Mouse (Mus musculus) liver, postnatal 0 days (tissue): ENCODE data around the gene Krba1. TPM values are rescaled to one million over a fixed set of nuclear protein-coding genes. Genes with fewer than 3 reads are reported as not detected.

Experiments
- ATAC-seq: fragments of 200-750 bp; cut with Nextera tagmentation; 2 replicates; pipeline ENCODE4 v1.8.0; 2017; ENCODE audit warnings: mild to moderate bottlenecking, moderate library complexity
- DNase-seq: peaks from one replicate; pipeline ENCODE4 v3.0.0-alpha.2; 2016
- H3K27ac ChIP-seq: fragments of 300-500 bp; sonication (generic); 2 replicates; pipeline ENCODE4 v1.5.1; 2014; ENCODE audit warnings: antibody characterized with exemption, moderate library complexity, mild to moderate bottlenecking, low read depth
- H3K27me3 ChIP-seq: fragments of 300-500 bp; sonication (generic); 2 replicates; pipeline ENCODE4 v1.6.1; 2014; ENCODE audit warnings: low read length, control low read depth, mixed read lengths; ENCODE audit not compliant: insufficient read depth
- H3K36me3 ChIP-seq: fragments of 300-500 bp; sonication (generic); replicated peaks from 2 replicates; pipeline ENCODE4 v1.6.1; 2014; ENCODE audit warnings: mild to moderate bottlenecking, control low read depth, low read length, moderate library complexity, mixed read lengths; ENCODE audit not compliant: insufficient read depth
- H3K4me1 ChIP-seq: fragments of 300-500 bp; sonication (generic); 2 replicates; pipeline ENCODE4 v1.6.1; 2014; ENCODE audit warnings: antibody characterized with exemption, mild to moderate bottlenecking, control low read depth; ENCODE audit not compliant: insufficient read depth
- H3K4me2 ChIP-seq: fragments of 300-500 bp; sonication (generic); 2 replicates; pipeline ENCODE4 v1.6.1; 2014; ENCODE audit warnings: low read depth, mild to moderate bottlenecking, low read length, moderate library complexity, mixed read lengths
- H3K4me3 ChIP-seq: fragments of 300-500 bp; sonication (generic); 2 replicates; pipeline ENCODE4 v1.5.1; 2014; ENCODE audit warnings: low read depth, low read length
- H3K9ac ChIP-seq: fragments of 300-500 bp; sonication (generic); replicated peaks from 2 replicates; pipeline ENCODE4 v1.6.1; 2014; ENCODE audit warnings: mild to moderate bottlenecking, moderate library complexity
- H3K9me3 ChIP-seq: fragments of 300-500 bp; sonication (generic); 2 replicates; pipeline ENCODE4 v1.6.1; 2016; ENCODE audit warnings: mild to moderate bottlenecking, control low read depth, low read length, mixed read lengths
- CTCF ChIP-seq: sonication (generic); IDR thresholded peaks from 2 replicates; pipeline ENCODE4 v1.5.1; 2016; ENCODE audit warnings: antibody characterized with exemption, low read depth
- EP300 ChIP-seq: IDR thresholded peaks from 2 replicates; pipeline ENCODE4 v1.6.1; 2016; ENCODE audit warnings: antibody characterized with exemption, low read depth, mild to moderate bottlenecking
- WGBS: fragments of 180-500 bp; shearing (Covaris S2); extraction: QIAGEN DNeasy Blood & Tissue Kit; methylation state at CpG from one replicate; pipeline ENCODE4 v1.1.7; 2014; ENCODE audit not compliant: insufficient replicate concordance; 5-methylcytosine and 5-hydroxymethylcytosine counted together
- polyA plus RNA-seq: library from polyadenylated mRNA; unstranded; fragments of >200 nt; fragmentation: Nextera tagmentation; extraction: Ambion mirVana; gene quantifications from 2 replicates; pipeline ENCODE4 v1.2.1, GENCODE M21; 2015

Gene Krba1
- polyA plus RNA-seq, 1 experiment from 2014 or later, result 1.9 TPM

DNA sequence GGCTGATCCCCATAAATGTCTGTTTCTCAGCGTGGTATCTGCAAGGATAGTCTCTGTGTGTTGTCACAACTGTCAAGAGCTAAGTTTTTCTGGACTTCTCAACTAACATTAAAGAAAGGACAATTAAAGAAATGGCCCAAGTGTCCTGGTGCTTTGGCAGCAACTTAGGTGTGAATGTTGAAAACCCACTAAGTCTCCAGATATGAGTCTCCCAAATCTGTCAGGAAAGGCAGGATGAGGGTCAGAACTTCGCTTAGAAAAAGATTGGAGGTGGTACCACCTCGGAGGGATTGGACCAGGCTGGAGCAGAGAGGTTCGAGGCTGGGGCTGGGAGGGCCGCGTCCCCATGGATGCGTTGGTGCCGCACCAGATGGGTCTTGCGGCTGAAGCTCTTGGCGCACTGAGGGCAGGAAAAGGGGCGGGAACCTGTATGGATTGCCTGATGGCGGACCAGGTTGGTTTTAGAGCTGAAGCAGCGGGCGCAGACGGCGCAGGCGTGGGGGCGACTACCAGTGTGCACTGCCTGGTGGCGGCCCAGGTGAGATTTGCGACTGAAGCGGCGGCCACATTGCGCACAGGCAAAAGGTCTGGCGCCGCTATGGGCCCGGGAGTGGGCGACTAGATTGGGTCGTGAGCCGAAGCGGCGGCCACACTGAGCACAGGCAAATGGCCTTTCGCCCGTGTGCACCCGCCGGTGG, 42.4 kb downstream of the Krba1 start:
- Histone ChIP-seq H3K36me3 (peaks cover 18% of the 10 kb centered on the region), H3K9ac (no peak overlapping the region), H3K4me1 (peaks cover 14% of the 10 kb centered on the region), H3K9me3 (no peaks in the 10 kb centered on the region), H3K4me3 (no peak overlapping the region), H3K4me2 (no peak overlapping the region), H3K27ac (no peak overlapping the region), H3K27me3 (0 out of 2 replicates have a peak, but pooled peaks cover 2% of the 10 kb centered on the region)
- no peak for ATAC-seq
- WGBS, result 77% methylated on average over 31 of the region's 35 CpGs
- DNase-seq, result no peak
- TF ChIP-seq CTCF, result no peak
- TF ChIP-seq EP300, result no peak

DNA sequence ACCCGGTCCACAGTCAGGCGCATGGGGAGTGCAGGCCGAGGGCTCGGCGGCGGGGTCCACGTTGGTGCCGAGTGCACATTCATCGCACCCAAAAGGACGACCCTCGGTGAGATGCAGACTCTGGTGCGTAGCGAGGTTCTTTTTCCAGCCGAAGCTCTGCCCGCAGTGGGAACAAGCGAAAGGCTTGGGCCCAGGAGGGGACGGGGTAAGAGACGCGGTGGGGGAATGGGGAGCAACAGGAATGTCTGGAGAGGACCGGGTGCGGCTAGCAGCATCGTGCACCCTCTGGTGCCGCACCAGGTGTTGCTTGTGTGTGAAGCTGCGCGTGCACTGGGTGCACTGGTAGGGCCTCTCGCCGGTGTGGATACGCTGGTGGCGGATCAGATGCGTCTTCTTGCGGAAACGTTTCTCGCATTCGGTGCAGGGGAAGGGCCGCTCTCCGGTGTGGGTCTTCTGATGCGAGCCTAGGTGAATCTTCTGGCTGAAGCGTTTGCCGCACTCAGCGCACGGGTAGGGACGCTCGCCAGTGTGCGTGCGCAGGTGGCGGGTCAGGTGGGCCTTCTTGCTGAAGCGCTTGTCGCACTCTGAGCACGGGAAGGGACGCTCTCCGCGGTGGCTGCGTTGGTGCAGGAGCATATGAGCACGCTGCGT, 43.2 kb downstream of the Krba1 start:
- TF ChIP-seq EP300 (no peak), CTCF (no peak)
- no peak for DNase-seq
- Histone ChIP-seq H3K9ac (no peak overlapping the region), H3K27ac (no peak overlapping the region), H3K9me3 (no peaks in the 10 kb centered on the region), H3K27me3 (0 out of 2 replicates have a peak, but pooled peaks cover 2% of the 10 kb centered on the region), H3K4me2 (no peak overlapping the region), H3K36me3 (peaks cover 18% of the 10 kb centered on the region), H3K4me3 (no peak overlapping the region), H3K4me1 (peaks cover 15% of the 10 kb centered on the region)
- 72% methylated on average over 55 of the region's 55 CpGs for WGBS
- no peak for ATAC-seq

DNA sequence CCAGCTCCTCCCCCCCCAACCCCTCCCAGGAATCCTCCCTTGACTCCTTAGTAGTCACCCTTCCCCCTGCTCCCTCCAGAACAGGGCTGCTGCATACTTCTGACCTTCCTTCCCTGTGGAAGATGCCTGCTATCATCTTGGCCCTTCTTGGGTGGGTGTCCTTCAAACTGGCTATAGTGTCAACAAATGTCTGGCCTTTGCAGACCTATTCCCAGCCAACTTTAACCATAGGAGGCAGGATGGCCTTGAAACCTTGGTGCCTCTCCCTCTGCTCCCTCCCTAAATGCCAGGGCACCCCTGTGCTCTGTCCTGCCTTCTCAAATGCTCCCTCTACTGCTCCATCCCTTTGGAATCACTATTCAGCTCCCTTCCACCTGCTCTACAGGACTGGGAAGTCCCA, 44.3 kb downstream of the Krba1 start:
- TF ChIP-seq CTCF (no peak), EP300 (no peak)

DNA sequence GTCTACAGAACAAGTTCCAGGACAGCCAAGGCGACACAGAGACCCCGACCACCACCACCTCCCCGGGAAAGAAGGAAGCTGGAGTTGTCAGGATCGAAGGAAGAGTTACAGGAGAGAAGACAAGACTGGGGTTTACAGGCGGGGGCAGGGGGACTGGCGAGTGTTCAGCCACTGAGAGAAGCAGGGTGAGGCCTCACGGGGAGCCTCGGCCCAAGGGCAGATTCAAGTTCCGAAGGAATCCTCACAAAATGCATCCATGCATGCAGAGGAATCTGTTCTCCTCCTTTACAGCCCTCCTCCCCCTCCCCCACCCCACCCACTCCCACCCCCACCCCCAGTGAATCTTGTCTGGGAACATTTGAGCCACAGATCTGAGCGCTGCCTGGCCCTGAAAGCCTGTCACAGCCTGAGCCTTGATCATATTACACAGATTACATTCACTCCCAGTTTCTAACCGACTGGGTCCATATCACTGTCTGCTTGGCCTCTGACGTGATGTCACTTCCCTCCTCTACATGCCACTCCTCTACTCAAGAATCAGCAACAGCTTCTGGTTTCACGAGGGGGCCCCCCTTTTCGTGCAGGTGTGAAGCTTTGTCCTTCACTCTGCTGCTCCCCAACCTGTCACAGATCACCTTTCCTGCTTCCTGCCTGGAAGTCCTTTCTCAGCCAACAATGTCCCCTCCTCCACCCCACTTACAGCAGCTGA, 45.1 kb downstream of the Krba1 start:
- no peak for ATAC-seq
- no peak overlapping the region for H3K27ac ChIP-seq
- no peak overlapping the region for H3K9ac ChIP-seq
- H3K4me2 ChIP-seq, result no peak overlapping the region
- H3K9me3 ChIP-seq, result no peaks in the 10 kb centered on the region
- peaks cover 7% of the 10 kb centered on the region for H3K4me1 ChIP-seq
- peaks cover 18% of the 10 kb centered on the region for H3K36me3 ChIP-seq
- 0 out of 2 replicates have a peak, but pooled peaks cover 6% of the 10 kb centered on the region for H3K27me3 ChIP-seq
- TF ChIP-seq CTCF (no peak), EP300 (no peak)
- DNase-seq, result no peak
- 67% methylated on average over 14 of the region's 14 CpGs for WGBS
- H3K4me3 ChIP-seq, result no peak overlapping the region

More for the DNA sequence above, 44.3 kb downstream of the Krba1 start:
- peaks cover 18% of the 10 kb centered on the region for H3K36me3 ChIP-seq
- H3K9me3 ChIP-seq, result no peaks in the 10 kb centered on the region
- DNase-seq (no peak), ATAC-seq (no peak)
- H3K9ac ChIP-seq, result no peak overlapping the region
- H3K4me2 ChIP-seq, result no peak overlapping the region
- H3K4me1 ChIP-seq, result peaks cover 11% of the 10 kb centered on the region
- no peak overlapping the region for H3K4me3 ChIP-seq
- no peak overlapping the region for H3K27ac ChIP-seq
- 0 out of 2 replicates have a peak, but pooled peaks cover 2% of the 10 kb centered on the region for H3K27me3 ChIP-seq

DNA sequence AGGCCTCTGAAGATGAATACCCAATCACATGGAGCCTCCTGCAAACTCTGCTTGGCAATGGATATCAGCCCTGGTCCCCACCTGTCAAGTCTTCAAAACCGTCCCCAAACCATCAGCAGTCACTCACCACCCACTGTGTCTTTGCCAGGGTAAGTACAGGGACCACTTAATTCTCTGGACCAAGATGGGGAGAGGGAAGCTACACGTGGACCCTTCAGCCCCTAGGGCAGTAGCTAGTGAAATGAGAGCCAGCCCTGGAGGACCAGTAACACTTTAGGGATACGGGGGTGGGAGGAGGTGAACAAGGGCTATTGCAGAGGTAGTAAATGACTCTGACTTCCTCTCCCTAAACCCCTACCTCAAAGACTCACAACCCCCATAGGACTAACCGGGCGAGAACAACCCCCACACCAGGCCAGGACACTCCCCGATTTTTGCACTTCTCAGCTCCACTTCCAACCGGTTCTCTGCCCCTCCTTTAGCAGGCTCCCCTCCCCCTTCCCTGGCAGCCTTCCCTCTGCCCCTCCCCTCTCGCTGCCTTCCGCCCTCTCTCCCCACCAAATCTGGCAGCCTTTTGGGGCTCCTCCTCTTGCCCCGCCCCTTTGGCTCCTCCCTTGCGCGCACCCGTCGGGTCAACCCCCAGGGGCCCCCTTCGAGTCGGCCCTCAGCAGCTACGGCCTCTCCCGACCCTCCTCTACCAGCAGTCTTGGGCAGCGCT, 48.4 kb downstream of the Krba1 start:
- 0 out of 2 replicates have a peak overlapping the region, but pooled peaks have one; percentile 18 for H3K9ac ChIP-seq
- DNase-seq, result peak; percentile 91
- ATAC-seq, result peak; percentile 87
- peaks cover 11% of the 10 kb centered on the region for H3K36me3 ChIP-seq
- 5% methylated on average over 19 of the region's 19 CpGs for WGBS
- H3K9me3 ChIP-seq, result no peaks in the 10 kb centered on the region
- peak overlapping the region; percentile 85 for H3K4me2 ChIP-seq
- peaks cover 2% of the 10 kb centered on the region; the same call in 1 of the 2 replicates for H3K4me1 ChIP-seq
- TF ChIP-seq EP300, result 0 out of 2 replicates have a peak, but pooled peaks have one; percentile 25
- TF ChIP-seq CTCF, result no peak
- H3K4me3 ChIP-seq, result peak overlapping the region; percentile 63
- H3K27ac ChIP-seq, result peak overlapping the region; percentile 83
- H3K27me3 ChIP-seq, result 0 out of 2 replicates have a peak, but pooled peaks cover 4% of the 10 kb centered on the region
